Mouse (Mus musculus): ENCODE measurements at regions not wholly inside any gene's neighbourhood (a gene's known extent, or its start where the extent isn't known, plus 50 kb on each side); places are given as distances from the start of the nearest gene placed in this dataset.

DNA sequence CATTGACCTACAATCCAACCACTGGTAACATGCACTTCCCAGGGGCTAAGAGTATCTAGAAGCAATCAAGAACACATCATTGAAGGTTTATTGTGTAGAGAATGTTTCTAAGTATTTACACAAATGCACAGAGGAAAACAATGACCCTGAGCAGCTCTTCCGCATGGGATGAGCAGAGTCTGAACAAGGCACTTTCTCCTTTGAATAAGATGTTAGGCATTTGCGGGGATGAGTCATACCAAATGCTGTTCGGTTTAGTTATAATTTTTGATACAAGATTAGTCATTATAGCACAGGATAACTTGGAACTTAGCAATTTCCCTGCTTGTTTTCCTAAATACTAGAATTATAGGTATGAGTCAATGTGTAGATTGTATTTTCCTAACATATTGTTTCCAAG lies 137.9 kb downstream of the Kitl start:
- no peak for TF ChIP-seq ZNF384 (IDR thresholded peaks at IDR 0.05; ENCODE audit: low read depth, low read length)
- TF ChIP-seq MAFK (IDR thresholded peaks at IDR 0.05; ENCODE audit: insufficient read depth, low read depth, low read length) = no peak
- no peak for TF ChIP-seq CHD2 (IDR thresholded peaks at IDR 0.05; ENCODE audit: low read depth, low read length)

Measured in ES-E14 (cell line).